Mouse (Mus musculus) small intestine, adult 2 months (tissue): ENCODE measurements around the gene Ctbp1.

Experiments used
- CTCF ChIP-seq: fragments of 200-500 bp; IDR thresholded peaks from 2 replicates; pipeline ENCODE4 v1.5.1; 2012; ENCODE audit warnings: low read depth, mild to moderate bottlenecking, control low read depth, inconsistent platforms, low read length, moderate library complexity, mixed read lengths; ENCODE audit not compliant: insufficient replicate concordance, insufficient read length; ENCODE audit errors: extremely low read depth
- POLR2A ChIP-seq: fragments of 200-500 bp; IDR thresholded peaks from 2 replicates; pipeline ENCODE4 v1.6.1; 2012; ENCODE audit warnings: low read depth, mild to moderate bottlenecking, control low read depth, inconsistent platforms, low read length, moderate library complexity

GRCm38 (mm10) chr5:33202516-33203170 is 72.2 kb downstream of the Ctbp1 start:
- TF ChIP-seq CTCF = no peak
- TF ChIP-seq POLR2A = no peak
